Mouse (Mus musculus): Measurements from ENCODE around the gene Coa4.
"Not testable (repeated sequence)": the region's sequence is repeated elsewhere in the genome, so short reads cannot be mapped to it uniquely, and the experiment has no call there.

Gene Coa4

DNA sequence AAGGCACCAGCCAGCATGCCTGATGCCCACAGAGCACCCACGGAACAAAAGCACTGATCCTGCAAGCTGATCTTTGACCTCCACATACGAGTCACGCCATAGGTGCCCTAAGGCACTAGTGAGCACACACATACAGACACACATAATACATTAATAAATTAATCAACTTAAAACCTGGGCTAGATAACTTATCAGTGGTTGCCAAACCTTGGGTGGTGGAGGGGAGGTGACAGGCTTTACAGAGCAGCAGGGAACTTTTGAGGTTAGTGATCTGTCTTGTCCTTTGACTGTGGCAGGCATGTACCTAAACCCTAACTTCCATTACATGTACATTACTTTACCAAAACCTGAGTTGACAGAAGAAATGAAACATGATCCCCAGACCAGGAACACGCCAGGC lies 22.5 kb downstream of the Coa4 start:
- DNase-seq (ENCODE audit: low spot score in 2 of 2): no peak

DNA sequence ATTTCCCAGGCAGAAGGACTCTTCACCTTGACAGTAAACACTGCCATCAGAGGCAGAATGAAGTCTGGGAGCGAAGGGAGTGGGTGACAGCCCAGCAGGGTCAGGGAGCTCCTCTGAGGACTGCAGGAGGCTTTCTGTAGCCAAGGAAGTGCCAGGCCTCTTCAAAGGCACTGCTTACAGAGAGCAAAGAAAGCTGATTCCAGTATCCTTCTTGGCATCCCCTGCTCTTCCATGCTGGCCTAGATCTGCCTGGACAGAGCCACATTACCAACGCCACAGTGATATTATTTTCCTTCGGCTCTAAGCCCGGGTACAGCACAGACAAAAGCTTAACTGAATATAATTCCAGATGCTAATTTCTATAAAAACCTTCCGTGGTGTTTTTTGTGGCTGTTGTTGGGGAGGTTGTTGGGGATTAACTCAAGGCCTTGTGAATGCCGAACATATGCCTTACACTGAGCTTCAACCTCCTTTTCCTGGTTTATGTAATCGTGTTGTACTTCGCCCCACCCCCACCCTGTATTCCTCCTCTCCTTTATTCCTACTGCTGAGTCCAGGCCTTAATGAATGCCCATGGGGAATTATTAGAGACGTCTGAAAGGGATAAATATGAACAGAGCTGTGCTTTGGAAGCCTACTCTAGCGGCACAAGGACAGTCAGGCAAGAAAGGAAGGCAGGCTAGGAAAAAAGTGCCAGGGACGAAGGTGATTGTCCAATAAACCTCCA lies 25.2 kb downstream of the Coa4 start:
- no peak for DNase-seq (ENCODE audit: low spot score in 2 of 2)

DNA sequence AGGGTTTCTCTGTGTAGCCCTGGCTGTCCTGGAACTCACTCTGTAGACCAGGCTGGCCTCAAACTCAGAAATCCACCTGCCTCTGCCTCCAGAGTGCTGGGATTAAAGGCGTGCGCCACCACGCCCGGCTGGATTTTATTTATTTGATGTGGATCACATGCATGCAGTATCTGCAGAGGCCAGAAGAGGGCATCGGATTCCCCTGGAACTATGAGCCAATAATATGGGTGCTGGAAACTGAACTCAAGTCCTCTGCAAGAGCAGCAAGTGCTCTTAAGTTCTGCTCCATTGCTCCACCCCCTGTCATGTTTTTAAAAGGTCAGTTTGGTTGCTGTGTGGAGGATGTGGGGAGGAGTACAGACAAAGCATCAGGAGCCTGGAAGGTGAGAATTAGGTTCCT lies 30.4 kb downstream of the Coa4 start:
- DNase-seq (ENCODE audit: low spot score in 2 of 2): not testable (repeated sequence)

DNA sequence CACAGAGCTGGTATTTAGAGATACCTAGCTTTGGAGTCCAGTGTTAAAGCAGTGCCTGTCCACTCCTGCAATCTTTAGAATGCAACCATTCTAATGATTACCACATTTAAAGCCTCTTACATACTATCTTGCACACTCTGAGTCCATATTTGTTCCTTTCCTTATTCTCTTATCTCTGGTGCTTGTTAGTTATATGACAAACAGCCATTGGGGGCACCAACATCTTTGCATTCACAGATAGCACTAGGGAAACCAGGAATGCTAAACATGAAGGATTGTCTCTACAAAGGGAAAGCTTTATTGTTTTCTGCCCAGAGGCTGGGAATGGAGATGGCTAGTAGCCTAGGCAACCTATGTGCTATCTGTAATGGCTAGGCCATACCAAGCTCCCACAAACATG lies 33.0 kb downstream of the Coa4 start:
- no peak for DNase-seq (ENCODE audit: low spot score in 2 of 2)

DNA sequence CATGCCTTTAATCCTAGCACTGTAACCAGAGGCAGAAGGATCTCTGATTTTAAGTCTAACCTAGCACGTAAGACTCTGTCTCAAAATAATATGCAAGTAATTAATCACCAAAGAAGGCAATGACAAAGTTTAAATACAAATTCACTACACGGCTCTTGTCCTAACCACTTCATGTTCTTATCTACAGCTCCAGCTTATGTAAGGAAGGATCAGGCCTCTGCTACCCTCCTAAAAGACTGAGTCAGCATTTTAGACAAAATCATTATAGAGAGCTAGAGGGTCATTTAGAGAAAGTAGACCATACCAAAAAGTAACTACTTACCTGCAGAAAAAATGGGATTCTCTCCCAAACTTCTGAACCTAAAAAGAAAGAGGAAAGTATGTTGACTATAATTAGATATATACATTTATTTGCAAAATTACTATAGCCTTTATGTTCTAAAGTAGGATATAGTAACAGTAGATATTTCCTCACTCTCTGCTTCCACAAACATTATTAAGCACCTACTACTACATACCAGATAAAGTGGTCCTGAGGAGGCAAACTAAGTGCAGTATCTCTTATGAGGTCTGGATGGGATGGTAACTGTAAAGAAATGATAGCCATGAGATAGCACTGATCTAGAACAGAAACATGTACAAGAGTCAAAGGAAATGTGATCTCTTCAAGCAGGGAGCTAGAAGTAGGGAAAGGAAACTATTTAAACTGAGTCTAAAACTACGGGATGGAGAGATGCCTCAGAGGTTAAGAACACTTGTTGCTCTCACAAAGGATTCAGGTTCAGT lies 34.3 kb downstream of the Coa4 start:
- no peak for DNase-seq (ENCODE audit: low spot score in 2 of 2)

DNA sequence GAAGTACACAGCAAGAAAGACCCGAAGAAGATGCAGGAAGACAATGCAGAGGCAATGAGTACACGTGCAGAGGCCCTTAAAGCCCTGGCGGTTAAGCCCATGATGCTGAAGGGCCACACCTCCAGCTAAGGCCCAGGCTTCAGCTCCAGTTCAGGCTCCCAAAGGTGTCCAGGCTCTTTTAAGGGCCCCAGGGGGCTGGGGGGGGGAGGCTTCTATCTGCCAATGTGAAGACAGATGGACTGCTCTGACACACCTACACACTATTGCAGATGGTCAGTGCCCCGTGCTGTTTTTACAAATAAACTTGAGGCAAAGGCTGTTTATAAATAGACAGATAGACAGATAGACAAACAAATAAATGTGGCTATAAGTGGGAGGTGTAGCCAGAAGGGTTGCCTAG lies 35.2 kb downstream of the Coa4 start:
- DNase-seq (ENCODE audit: low spot score in 2 of 2): no peak

DNA sequence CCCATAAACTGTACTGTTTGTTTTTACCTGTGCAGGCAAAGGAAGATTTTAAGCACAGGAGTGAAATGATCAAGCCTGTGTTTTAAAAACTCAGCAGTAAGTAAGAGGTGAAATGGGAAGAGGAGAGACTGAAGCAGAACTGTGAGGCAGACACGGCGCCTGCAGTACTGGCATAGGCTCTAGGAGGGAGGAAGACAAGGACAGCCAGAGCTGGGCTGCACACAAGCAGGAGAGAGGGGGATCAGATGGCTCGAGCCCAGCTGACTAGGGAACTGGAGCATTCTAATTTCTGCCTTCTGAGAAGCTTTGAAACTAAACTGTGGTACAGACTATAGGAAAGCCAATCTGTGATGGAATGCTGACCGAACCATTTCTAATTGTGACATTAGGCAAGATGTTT lies 35.8 kb downstream of the Coa4 start:
- DNase-seq (ENCODE audit: low spot score in 2 of 2): no peak

DNA sequence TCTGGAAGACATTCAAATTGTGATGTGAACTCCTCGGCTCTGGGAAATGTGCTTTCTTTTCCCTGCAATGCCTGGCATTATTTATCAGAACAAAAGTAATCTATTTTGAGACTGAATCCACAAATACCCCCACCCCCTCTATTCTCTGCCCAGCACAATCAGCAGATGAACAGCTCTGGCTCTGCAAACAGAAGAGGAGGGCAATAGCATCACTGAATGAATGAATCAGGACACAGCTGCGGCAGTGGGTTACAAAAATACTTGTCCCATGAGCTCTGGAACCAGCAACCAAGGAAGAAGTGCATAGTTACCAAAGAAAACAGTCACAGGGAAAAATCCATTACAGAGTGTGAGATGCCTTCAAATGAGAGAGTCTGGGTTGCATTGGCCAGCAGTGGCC lies 41.9 kb downstream of the Coa4 start:
- no peak for DNase-seq (ENCODE audit: low spot score in 2 of 2)

DNA sequence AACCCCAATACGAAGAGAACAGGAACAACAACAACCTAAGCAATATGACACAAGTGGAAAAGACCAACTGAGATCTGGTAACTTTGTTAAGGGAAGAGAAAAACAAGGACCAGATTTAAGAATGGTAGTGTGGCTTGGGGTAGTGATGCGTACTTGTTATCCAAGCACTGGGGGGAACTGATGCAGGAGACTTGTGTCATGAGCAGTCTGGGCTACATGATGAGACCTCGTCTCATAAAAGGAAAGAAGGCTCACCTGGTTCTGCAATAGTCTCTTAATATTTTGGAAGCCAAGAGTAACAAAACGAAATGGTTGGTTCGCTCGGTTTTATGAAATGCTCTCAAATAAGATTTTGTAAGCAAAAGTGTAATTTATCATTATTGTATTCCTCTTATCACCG lies 45.4 kb downstream of the Coa4 start:
- no peak for DNase-seq (ENCODE audit: low spot score in 2 of 2)

DNA sequence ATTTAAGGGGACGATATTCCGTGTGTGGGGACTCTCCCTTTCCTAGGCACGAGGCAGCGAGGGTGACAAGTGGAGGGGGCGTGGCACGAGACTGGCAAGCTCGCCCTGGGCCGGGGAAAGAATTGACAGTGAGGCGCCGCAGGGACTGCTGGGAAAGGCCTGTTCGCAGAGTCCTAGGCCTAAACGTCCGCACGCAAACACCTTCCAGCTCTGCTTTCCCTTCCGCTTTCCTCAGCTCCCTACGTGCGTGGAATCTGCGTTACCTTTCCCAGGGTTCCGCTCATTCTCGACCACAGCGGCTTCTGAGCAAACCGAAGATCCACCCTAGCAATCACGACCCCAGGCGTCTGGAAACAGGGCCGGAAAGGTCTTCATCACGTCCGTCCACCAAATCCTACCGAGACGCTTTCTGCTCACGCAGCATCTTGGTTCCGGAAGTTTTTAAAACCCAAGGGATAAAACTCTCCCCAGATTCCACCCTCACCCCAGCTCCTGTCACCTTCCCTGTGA lies 45.9 kb downstream of the Coa4 start:
- peak; percentile 54 to 83 for DNase-seq (ENCODE audit: low spot score in 2 of 2)

DNA sequence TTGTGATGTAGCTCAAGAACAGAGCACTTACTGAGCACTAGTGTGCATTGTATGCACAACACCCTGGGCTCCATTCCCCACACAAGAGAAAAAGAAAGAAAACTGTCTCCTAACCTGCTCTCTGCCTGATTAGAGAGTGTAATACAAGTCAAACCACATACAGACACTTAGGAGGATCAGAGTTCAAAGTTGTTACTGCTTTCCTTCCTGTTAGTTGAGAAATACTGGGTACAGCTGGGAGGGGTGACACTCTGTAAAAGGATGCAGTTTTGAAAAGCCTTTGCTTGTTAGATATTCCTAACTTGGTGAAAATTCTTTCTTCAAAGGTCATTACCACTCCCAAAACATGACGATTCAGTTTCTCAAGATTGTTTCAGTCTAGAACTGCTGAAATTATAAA lies 52.9 kb downstream of the Coa4 start:
- no peak for DNase-seq (ENCODE audit: low spot score in 2 of 2)
